Mouse (Mus musculus) cerebellum, adult 2 months (tissue): ENCODE results near the gene Cxcr5. TPM values are rescaled to one million over a fixed set of nuclear protein-coding genes. Genes with fewer than 3 reads are reported as not detected.

Source experiments
- DNase-seq, 2 experiments: peaks; one replicate each; pipeline ENCODE4 v3.0.0; 2021
- H3K27ac ChIP-seq: fragments of 200-500 bp; 2 replicates; pipeline ENCODE4 v1.5.1; 2012; ENCODE audit warnings: low read length, control low read depth, inconsistent platforms; ENCODE audit not compliant: insufficient read depth
- H3K27me3 ChIP-seq: fragments of 200-500 bp; 2 replicates; pipeline ENCODE4 v1.6.1; 2012; ENCODE audit warnings: inconsistent platforms, mild to moderate bottlenecking, low read length, moderate library complexity; ENCODE audit not compliant: control insufficient read depth, insufficient read depth
- H3K4me1 ChIP-seq: fragments of 200-500 bp; 2 replicates; pipeline ENCODE4 v1.6.1; 2011; ENCODE audit warnings: low read length; ENCODE audit not compliant: control insufficient read depth, insufficient read depth
- H3K4me3 ChIP-seq: fragments of 200-500 bp; replicated peaks from 2 replicates; pipeline ENCODE3; 2011; ENCODE audit warnings: mild to moderate bottlenecking, low read depth, low read length, control low read depth; ENCODE audit not compliant: insufficient read depth
- CTCF ChIP-seq: fragments of 200-500 bp; IDR thresholded peaks from 2 replicates; pipeline ENCODE4 v1.5.1; 2011; ENCODE audit warnings: low read depth, mild to moderate bottlenecking, control low read depth, low read length, moderate library complexity, borderline replicate concordance; ENCODE audit not compliant: insufficient read depth
- POLR2A ChIP-seq: fragments of 200-500 bp; IDR thresholded peaks from 2 replicates; pipeline ENCODE4 v1.6.1; 2011; ENCODE audit warnings: low read length, control low read depth, borderline replicate concordance; ENCODE audit not compliant: insufficient read depth
- WGBS: fragments of 180-500 bp; shearing (Covaris S2); methylation state at CpG from one replicate; pipeline ENCODE4 v1.1.7; 2018; 5-methylcytosine and 5-hydroxymethylcytosine counted together
- polyA plus RNA-seq: library from polyadenylated mRNA; depleted of rRNA; stranded (reverse); fragments of >200 nt; gene quantifications from 2 replicates; pipeline ENCODE4 v1.2.3, GENCODE M21; 2012

Gene Cxcr5
- polyA plus RNA-seq, 1 experiment: 0.20 TPM

GRCm38 (mm10) chr9:44496803-44497461 lies 64.7 kb downstream of the Cxcr5 start:
- Histone ChIP-seq H3K27me3 (no peaks in the 10 kb centered on the region), H3K4me1 (peaks cover 72% of the 10 kb centered on the region), H3K27ac (no peak overlapping the region), H3K4me3 (no peak overlapping the region)
- DNase-seq: peak in 1 of 2 experiments; percentile 17
- TF ChIP-seq POLR2A: no peak
- no peak for TF ChIP-seq CTCF
- 63% methylated on average over 12 of the region's 12 CpGs for WGBS

- Histone ChIP-seq H3K4me3 (no peak overlapping the region), H3K27me3 (no peaks in the 10 kb centered on the region), H3K27ac (no peak overlapping the region), H3K4me1 (peaks cover 71% of the 10 kb centered on the region)
- TF ChIP-seq POLR2A (no peak), CTCF (no peak)
- no peak for DNase-seq
- 90% methylated on average over 10 of the region's 10 CpGs for WGBS
Observed at GRCm38 (mm10) chr9:44495810-44496344, 65.8 kb downstream of the Cxcr5 start.

- 16% methylated on average over 9 of the region's 9 CpGs for WGBS
- no peak overlapping the region for H3K4me3 ChIP-seq
Observed at GRCm38 (mm10) chr9:44494863-44495809, 66.5 kb downstream of the Cxcr5 start.

GRCm38 (mm10) chr9:44494261-44494862 lies 67.3 kb downstream of the Cxcr5 start:
- Histone ChIP-seq H3K27me3 (no peaks in the 10 kb centered on the region), H3K4me1 (peaks cover 71% of the 10 kb centered on the region), H3K4me3 (peak overlapping the region; percentile 9), H3K27ac (peak overlapping the region; percentile 84)
- WGBS: 5% methylated on average over 11 of the region's 11 CpGs
- DNase-seq: peak; percentile 58 to 59
- TF ChIP-seq POLR2A (no peak), CTCF (no peak)

More at GRCm38 (mm10) chr9:44494863-44495809, 66.5 kb downstream of the Cxcr5 start:
- no peak for TF ChIP-seq CTCF
- no peak for TF ChIP-seq POLR2A
- DNase-seq: peak; percentile 39 to 56
- Histone ChIP-seq H3K27ac (peak overlapping the region; percentile 84; the same call in 1 of the 2 replicates), H3K27me3 (no peaks in the 10 kb centered on the region), H3K4me1 (peaks cover 71% of the 10 kb centered on the region)

GRCm38 (mm10) chr9:44492631-44493461 lies 68.8 kb downstream of the Cxcr5 start:
- 39% methylated on average over 17 of the region's 17 CpGs for WGBS
- no peak for TF ChIP-seq POLR2A
- no peak for TF ChIP-seq CTCF
- DNase-seq: peak; percentile 74 to 83
- peaks cover 79% of the 10 kb centered on the region for H3K4me1 ChIP-seq
- peak overlapping the region; percentile 84 for H3K27ac ChIP-seq
- H3K4me3 ChIP-seq: peak overlapping the region; percentile 16
- no peaks in the 10 kb centered on the region for H3K27me3 ChIP-seq

GRCm38 (mm10) chr9:44491351-44491750 lies 70.3 kb downstream of the Cxcr5 start:
- no peak for DNase-seq
- Histone ChIP-seq H3K4me1 (peaks cover 81% of the 10 kb centered on the region), H3K27me3 (no peaks in the 10 kb centered on the region), H3K4me3 (no peak overlapping the region), H3K27ac (no peak overlapping the region)
- 80% methylated on average over 10 of the region's 10 CpGs for WGBS
- TF ChIP-seq POLR2A (no peak), CTCF (no peak)
